Mouse (Mus musculus): ENCODE measurements around the gene Etv5. TPM values are rescaled to one million over a fixed set of nuclear protein-coding genes. Genes with fewer than 3 reads are reported as not detected.
"Not testable (repeated sequence)": the region's sequence is repeated elsewhere in the genome, so short reads cannot be mapped to it uniquely, and the experiment has no call there.

Gene Etv5
- polyA plus RNA-seq, 1 experiment from 2014 or later = 23.8 TPM

DNA sequence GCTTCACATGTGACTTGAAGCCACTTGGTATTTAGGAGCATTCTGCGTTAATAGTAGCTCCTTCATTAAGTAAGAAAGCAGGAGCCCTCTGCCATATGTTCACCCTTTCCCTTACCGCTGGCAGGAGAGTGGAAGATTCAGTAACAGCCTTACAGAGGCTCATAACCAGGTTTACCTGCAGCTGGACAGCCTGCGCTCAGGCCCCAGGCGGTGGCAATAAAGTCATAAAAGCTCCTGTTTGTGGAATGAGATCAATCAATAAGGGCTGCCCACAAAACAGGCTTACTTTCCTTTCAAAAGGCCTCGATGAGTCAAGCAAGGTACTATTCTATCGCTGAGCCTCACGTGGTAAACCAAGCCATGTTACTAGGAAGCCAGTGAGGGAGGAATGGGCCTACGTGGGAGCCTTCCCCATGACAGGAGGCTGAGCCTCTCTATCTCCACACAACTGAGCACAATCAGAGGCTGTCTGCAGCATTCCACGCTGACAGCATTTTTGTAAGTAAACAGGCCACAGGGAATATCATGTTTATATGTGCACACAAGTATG lies 49.1 kb downstream of the Etv5 start:
- H3K9me3 ChIP-seq (replicated peaks) = no peaks in the 10 kb centered on the region
- WGBS = 83% methylated on average over 9 of the region's 9 CpGs
- H3K9ac ChIP-seq = no peak overlapping the region
- 0 out of 2 replicates have a peak, but pooled peaks cover 9% of the 10 kb centered on the region for H3K4me1 ChIP-seq (replicated peaks)
- H3K27ac ChIP-seq (ENCODE audit: poor library complexity, severe bottlenecking) = no peak overlapping the region
- peaks cover 33% of the 10 kb centered on the region for H3K36me3 ChIP-seq
- no peaks in the 10 kb centered on the region for H3K27me3 ChIP-seq (replicated peaks)
- H3K4me2 ChIP-seq = no peak overlapping the region
- ATAC-seq (ENCODE audit: insufficient number of reproducible peaks, low FRiP score) = no peak
- H3K4me3 ChIP-seq = no peak overlapping the region

GRCm38 (mm10) chr16:22389146-22389911 lies 50.2 kb downstream of the Etv5 start:
- H3K9me3 ChIP-seq (replicated peaks) = no peaks in the 10 kb centered on the region
- H3K9ac ChIP-seq = no peak overlapping the region
- 67% methylated on average over 13 of the region's 13 CpGs for WGBS
- no peak overlapping the region for H3K4me2 ChIP-seq
- ATAC-seq (ENCODE audit: insufficient number of reproducible peaks, low FRiP score) = peak; percentile 48; the same call in 1 of the 2 replicates
- H3K27me3 ChIP-seq (replicated peaks) = no peaks in the 10 kb centered on the region
- H3K36me3 ChIP-seq = peaks cover 35% of the 10 kb centered on the region
- 0 out of 2 replicates have a peak, but pooled peaks cover 9% of the 10 kb centered on the region for H3K4me1 ChIP-seq (replicated peaks)
- no peak overlapping the region for H3K4me3 ChIP-seq
- no peak overlapping the region for H3K27ac ChIP-seq (ENCODE audit: poor library complexity, severe bottlenecking)

DNA sequence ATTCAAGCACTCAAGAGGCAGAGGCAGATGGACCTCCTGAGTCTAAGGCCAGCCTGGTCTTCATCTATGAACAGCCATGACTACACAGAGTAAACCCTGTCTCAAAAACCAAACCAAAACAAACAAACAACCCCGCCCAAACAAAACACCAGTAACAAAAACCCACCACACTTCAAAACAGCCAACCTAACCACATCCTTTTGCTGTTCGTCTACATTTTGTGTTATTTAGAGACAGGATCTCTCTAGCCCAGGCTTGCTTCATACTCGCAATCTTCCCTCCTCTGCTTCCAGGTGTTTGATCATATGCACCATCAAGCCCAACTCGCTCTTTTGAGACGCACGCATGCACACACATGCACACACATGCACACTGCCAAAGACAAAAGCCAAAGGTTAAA lies 51.8 kb downstream of the Etv5 start:
- no peak for ATAC-seq (ENCODE audit: insufficient number of reproducible peaks, low FRiP score)
- 83% methylated on average over 6 of the region's 6 CpGs for WGBS
- Histone ChIP-seq H3K4me1 (replicated peaks) (0 out of 2 replicates have a peak, but pooled peaks cover 9% of the 10 kb centered on the region), H3K36me3 (peaks cover 35% of the 10 kb centered on the region), H3K4me2 (no peak overlapping the region), H3K27ac (ENCODE audit: poor library complexity, severe bottlenecking) (no peak overlapping the region), H3K4me3 (no peak overlapping the region), H3K9ac (no peak overlapping the region), H3K27me3 (replicated peaks) (no peaks in the 10 kb centered on the region), H3K9me3 (replicated peaks) (no peaks in the 10 kb centered on the region)

DNA sequence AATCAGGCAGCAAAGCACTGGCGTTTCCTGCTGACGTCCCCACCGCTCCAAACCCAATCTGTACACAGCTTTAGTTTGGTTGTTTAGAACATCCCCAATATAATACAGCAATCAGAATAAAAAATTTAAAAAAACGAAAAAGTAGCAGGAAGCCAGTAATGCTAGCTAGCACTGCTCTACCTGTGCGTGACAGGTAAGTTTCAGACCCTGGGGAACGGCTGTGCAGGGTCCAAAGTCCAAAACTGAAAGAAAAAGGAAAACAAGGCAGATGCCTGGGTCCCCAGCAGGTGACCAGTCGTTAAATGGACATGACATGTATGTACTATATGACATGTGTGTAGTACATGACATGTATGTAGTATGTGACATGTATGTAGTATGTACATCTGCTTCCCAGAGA lies 57.5 kb downstream of the Etv5 start:
- 78% methylated on average over 6 of the region's 7 CpGs for WGBS
- not testable (repeated sequence) for H3K9ac ChIP-seq; H3K4me2 ChIP-seq; H3K27ac ChIP-seq (ENCODE audit: poor library complexity, severe bottlenecking); H3K4me1 ChIP-seq (replicated peaks); ATAC-seq (ENCODE audit: insufficient number of reproducible peaks, low FRiP score); H3K27me3 ChIP-seq (replicated peaks); H3K4me3 ChIP-seq; H3K9me3 ChIP-seq (replicated peaks)
- H3K36me3 ChIP-seq = peaks cover 28% of the 10 kb centered on the region

- no peak overlapping the region for H3K4me2 ChIP-seq
- H3K27ac ChIP-seq (ENCODE audit: poor library complexity, severe bottlenecking) = no peak overlapping the region
- 86% methylated on average over 8 of the region's 8 CpGs for WGBS
- H3K36me3 ChIP-seq = peaks cover 22% of the 10 kb centered on the region
- peaks cover 6% of the 10 kb centered on the region for H3K4me1 ChIP-seq (replicated peaks)
- no peak overlapping the region for H3K4me3 ChIP-seq
- H3K27me3 ChIP-seq (replicated peaks) = no peaks in the 10 kb centered on the region
- no peak for ATAC-seq (ENCODE audit: insufficient number of reproducible peaks, low FRiP score)
- no peaks in the 10 kb centered on the region for H3K9me3 ChIP-seq (replicated peaks)
- no peak overlapping the region for H3K9ac ChIP-seq
Measured at GRCm38 (mm10) chr16:22380981-22381380, 58.5 kb downstream of the Etv5 start.

- Histone ChIP-seq H3K4me2 (no peak overlapping the region), H3K4me1 (replicated peaks) (peaks cover 6% of the 10 kb centered on the region), H3K9me3 (replicated peaks) (no peaks in the 10 kb centered on the region), H3K27me3 (replicated peaks) (no peaks in the 10 kb centered on the region), H3K9ac (no peak overlapping the region), H3K27ac (ENCODE audit: poor library complexity, severe bottlenecking) (no peak overlapping the region), H3K4me3 (no peak overlapping the region), H3K36me3 (peaks cover 16% of the 10 kb centered on the region)
- ATAC-seq (ENCODE audit: insufficient number of reproducible peaks, low FRiP score) = no peak
- 40% methylated on average over 8 of the region's 8 CpGs for WGBS
Measured at GRCm38 (mm10) chr16:22379986-22380385, 59.5 kb downstream of the Etv5 start.

- Histone ChIP-seq H3K4me2 (no peak overlapping the region), H3K9me3 (replicated peaks) (no peaks in the 10 kb centered on the region), H3K27ac (ENCODE audit: poor library complexity, severe bottlenecking) (no peak overlapping the region), H3K9ac (no peak overlapping the region), H3K4me3 (no peak overlapping the region), H3K36me3 (peaks cover 14% of the 10 kb centered on the region), H3K4me1 (replicated peaks) (peaks cover 6% of the 10 kb centered on the region), H3K27me3 (replicated peaks) (no peaks in the 10 kb centered on the region)
- 76% methylated on average over 4 of the region's 4 CpGs for WGBS
- ATAC-seq (ENCODE audit: insufficient number of reproducible peaks, low FRiP score) = no peak
Measured at GRCm38 (mm10) chr16:22379342-22379741, 60.2 kb downstream of the Etv5 start.

- WGBS = 65% methylated on average over 3 of the region's 3 CpGs
- no peak for ATAC-seq (ENCODE audit: insufficient number of reproducible peaks, low FRiP score)
- Histone ChIP-seq H3K4me2 (no peak overlapping the region), H3K4me3 (no peak overlapping the region), H3K4me1 (replicated peaks) (peaks cover 9% of the 10 kb centered on the region), H3K27me3 (replicated peaks) (no peaks in the 10 kb centered on the region), H3K36me3 (peaks cover 5% of the 10 kb centered on the region; the same call in 1 of the 2 replicates), H3K27ac (ENCODE audit: poor library complexity, severe bottlenecking) (no peak overlapping the region), H3K9ac (no peak overlapping the region), H3K9me3 (replicated peaks) (no peaks in the 10 kb centered on the region)
Measured at GRCm38 (mm10) chr16:22377714-22378113, 61.8 kb downstream of the Etv5 start.

DNA sequence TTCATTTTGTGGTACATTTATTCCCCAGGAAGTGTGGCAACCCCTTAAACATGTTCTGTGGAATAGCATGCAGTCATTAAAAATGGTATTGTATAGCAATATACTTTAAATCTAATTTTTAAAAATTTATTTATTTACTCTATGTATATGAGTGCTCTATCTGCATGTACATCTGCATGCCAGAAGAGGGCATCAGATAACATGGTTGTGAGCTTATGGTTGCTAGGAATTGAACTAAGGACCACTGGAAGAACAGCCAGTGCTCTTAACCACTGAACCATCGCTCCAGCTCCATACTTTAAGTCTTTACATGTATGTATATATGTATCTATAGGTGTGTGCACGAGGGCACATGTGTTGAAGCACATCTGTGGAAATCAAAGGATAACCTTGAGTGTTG lies 64.6 kb downstream of the Etv5 start:
- H3K4me1 ChIP-seq (replicated peaks) = peaks cover 8% of the 10 kb centered on the region
- H3K27me3 ChIP-seq (replicated peaks) = no peaks in the 10 kb centered on the region
- ATAC-seq (ENCODE audit: insufficient number of reproducible peaks, low FRiP score) = no peak
- H3K4me3 ChIP-seq = no peak overlapping the region
- H3K36me3 ChIP-seq = no peaks in the 10 kb centered on the region
- 71% methylated on average over 2 of the region's 2 CpGs for WGBS
- H3K4me2 ChIP-seq = no peak overlapping the region
- no peaks in the 10 kb centered on the region for H3K9me3 ChIP-seq (replicated peaks)
- no peak overlapping the region for H3K27ac ChIP-seq (ENCODE audit: poor library complexity, severe bottlenecking)
- H3K9ac ChIP-seq = no peak overlapping the region

GRCm38 (mm10) chr16:22372701-22373124 lies 66.8 kb downstream of the Etv5 start:
- H3K4me3 ChIP-seq = no peak overlapping the region
- H3K27me3 ChIP-seq (replicated peaks) = no peaks in the 10 kb centered on the region
- no peak overlapping the region for H3K27ac ChIP-seq (ENCODE audit: poor library complexity, severe bottlenecking)
- H3K9ac ChIP-seq = no peak overlapping the region
- H3K36me3 ChIP-seq = no peaks in the 10 kb centered on the region
- WGBS = 13% methylated on average over 10 of the region's 10 CpGs
- no peaks in the 10 kb centered on the region for H3K9me3 ChIP-seq (replicated peaks)
- H3K4me2 ChIP-seq = peak overlapping the region; percentile 16; the same call in 1 of the 2 replicates
- ATAC-seq (ENCODE audit: insufficient number of reproducible peaks, low FRiP score) = no peak
- H3K4me1 ChIP-seq (replicated peaks) = peaks cover 5% of the 10 kb centered on the region; the same call in 1 of the 2 replicates

GRCm38 (mm10) chr16:22372225-22372624 lies 67.3 kb downstream of the Etv5 start:
- ATAC-seq (ENCODE audit: insufficient number of reproducible peaks, low FRiP score) = no peak
- no peaks in the 10 kb centered on the region for H3K36me3 ChIP-seq
- H3K4me3 ChIP-seq = no peak overlapping the region
- no peak overlapping the region for H3K27ac ChIP-seq (ENCODE audit: poor library complexity, severe bottlenecking)
- no peaks in the 10 kb centered on the region for H3K9me3 ChIP-seq (replicated peaks)
- H3K27me3 ChIP-seq (replicated peaks) = no peaks in the 10 kb centered on the region
- peaks cover 5% of the 10 kb centered on the region; the same call in 1 of the 2 replicates for H3K4me1 ChIP-seq (replicated peaks)
- no peak overlapping the region for H3K9ac ChIP-seq
- no peak overlapping the region for H3K4me2 ChIP-seq
- WGBS = 74% methylated on average over 1 of the region's 1 CpGs

Measured in heart, embryonic 12.5 days (tissue).